Mouse (Mus musculus) kidney, postnatal 0 days (tissue): ENCODE results near the gene Dhx9. TPM values are rescaled to one million over a fixed set of nuclear protein-coding genes. Genes with fewer than 3 reads are reported as not detected.
"Not testable (repeated sequence)": the region's sequence is repeated elsewhere in the genome, so short reads cannot be mapped to it uniquely, and the experiment has no call there.

ENCODE experiments used
- ATAC-seq: fragments of 200-750 bp; cut with Nextera tagmentation; replicated peaks from 2 replicates; pipeline ENCODE4 v1.8.0; 2017; ENCODE audit warnings: low read depth, moderate number of reproducible peaks, moderate TSS enrichment, moderate library complexity; ENCODE audit not compliant: low FRiP score
- DNase-seq: peaks from one replicate; pipeline ENCODE4 v3.0.0-alpha.2; 2016; ENCODE audit warnings: low spot score
- H3K27ac ChIP-seq: fragments of 300-500 bp; sonication (generic); 2 replicates; pipeline ENCODE4 v1.5.1; 2014; ENCODE audit warnings: mild to moderate bottlenecking
- H3K27me3 ChIP-seq: fragments of 300-500 bp; sonication (generic); 2 replicates; pipeline ENCODE4 v1.6.1; 2014; ENCODE audit warnings: low read length, mixed read lengths; ENCODE audit not compliant: insufficient read depth
- H3K36me3 ChIP-seq: fragments of 300-500 bp; sonication (generic); 2 replicates; pipeline ENCODE4 v1.6.1; 2014; ENCODE audit warnings: low read length, mixed read lengths; ENCODE audit not compliant: insufficient read depth
- H3K4me1 ChIP-seq: fragments of 300-500 bp; sonication (generic); replicated peaks from 2 replicates; pipeline ENCODE4 v1.6.1; 2014; ENCODE audit warnings: antibody characterized with exemption, low read length, mixed read lengths; ENCODE audit not compliant: insufficient read depth
- H3K4me2 ChIP-seq: fragments of 300-500 bp; sonication (generic); 2 replicates; pipeline ENCODE4 v1.6.1; 2014; ENCODE audit warnings: mild to moderate bottlenecking, low read length, moderate library complexity, mixed read lengths
- H3K4me3 ChIP-seq: fragments of 300-500 bp; sonication (generic); replicated peaks from 2 replicates; pipeline ENCODE4 v1.5.1; 2014; ENCODE audit warnings: low read depth, low read length
- H3K9ac ChIP-seq: fragments of 300-500 bp; sonication (generic); 2 replicates; pipeline ENCODE4 v1.6.1; 2014; ENCODE audit warnings: low read depth, low read length
- H3K9me3 ChIP-seq: fragments of 300-500 bp; sonication (generic); replicated peaks from 2 replicates; pipeline ENCODE4 v1.6.1; 2016; ENCODE audit warnings: low read length, inconsistent platforms, mixed read lengths
- CTCF ChIP-seq: IDR thresholded peaks from 2 replicates; pipeline ENCODE4 v1.5.1; 2016; ENCODE audit warnings: antibody characterized with exemption, low read depth, mild to moderate bottlenecking, moderate library complexity
- WGBS: fragments of 180-500 bp; shearing (Covaris S2); extraction: QIAGEN DNeasy Blood & Tissue Kit; methylation state at CpG from one replicate; pipeline ENCODE4 v1.1.7; 2014; 5-methylcytosine and 5-hydroxymethylcytosine counted together
- polyA plus RNA-seq: library from polyadenylated mRNA; unstranded; fragments of >200 nt; fragmentation: Nextera tagmentation; extraction: Ambion mirVana; gene quantifications from 2 replicates; pipeline ENCODE4 v1.2.1, GENCODE M21; 2015

Dhx9 gene
- polyA plus RNA-seq, 1 experiment from 2014 or later: 26.0 TPM

- ATAC-seq (no peak), DNase-seq (no peak)
- Histone ChIP-seq H3K27ac (no peak overlapping the region), H3K4me2 (no peak overlapping the region), H3K4me3 (no peak overlapping the region), H3K36me3 (no peaks in the 10 kb centered on the region), H3K27me3 (no peaks in the 10 kb centered on the region), H3K4me1 (no peaks in the 10 kb centered on the region), H3K9ac (no peak overlapping the region), H3K9me3 (no peaks in the 10 kb centered on the region)
- no peak for TF ChIP-seq CTCF
- 86% methylated on average over 4 of the region's 4 CpGs for WGBS
Measured at GRCm38 (mm10) chr1:153414962-153415361, 72.5 kb downstream of the Dhx9 start.

DNA sequence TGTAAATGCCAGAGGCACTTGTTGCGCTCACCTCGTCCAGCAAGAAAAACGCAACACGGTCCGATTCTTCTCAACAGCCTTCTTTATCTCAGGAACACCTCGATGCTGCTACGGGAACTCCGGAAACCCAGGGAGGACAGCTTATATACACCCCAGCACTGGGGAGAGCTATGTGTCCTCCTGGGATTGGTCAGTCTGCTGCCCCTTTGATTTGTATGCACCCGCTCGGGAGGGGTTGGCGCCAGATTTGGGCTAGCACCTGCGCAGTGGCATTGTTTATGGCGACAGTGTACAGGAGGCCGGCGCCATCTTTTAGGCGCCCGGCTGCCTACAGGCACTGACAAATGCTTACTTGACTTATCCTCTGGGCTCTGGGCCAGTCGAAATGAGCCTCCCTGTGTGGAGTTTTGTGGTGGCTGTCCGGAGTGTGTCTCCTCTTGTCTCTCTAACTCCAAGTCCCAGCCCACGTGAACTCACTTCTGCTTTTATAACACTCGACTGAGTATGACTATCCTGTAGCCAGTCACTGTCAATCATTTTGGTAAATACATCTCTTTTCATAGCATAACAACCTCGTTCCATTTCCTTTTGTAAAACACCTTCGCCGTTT lies 73.2 kb downstream of the Dhx9 start:
- not testable (repeated sequence) for H3K4me1 ChIP-seq, H3K27ac ChIP-seq, H3K4me3 ChIP-seq, DNase-seq, H3K4me2 ChIP-seq, ATAC-seq, H3K9me3 ChIP-seq, H3K27me3 ChIP-seq, H3K36me3 ChIP-seq, H3K9ac ChIP-seq
- 88% methylated on average over 24 of the region's 24 CpGs for WGBS

GRCm38 (mm10) chr1:153413397-153414020 lies 74.0 kb downstream of the Dhx9 start:
- ATAC-seq, H3K9me3 ChIP-seq, H3K4me2 ChIP-seq, H3K27ac ChIP-seq, H3K36me3 ChIP-seq, H3K4me3 ChIP-seq, DNase-seq, H3K9ac ChIP-seq, H3K4me1 ChIP-seq, H3K27me3 ChIP-seq: not testable (repeated sequence)
- 81% methylated on average over 13 of the region's 13 CpGs for WGBS

GRCm38 (mm10) chr1:153412663-153413396 lies 74.6 kb downstream of the Dhx9 start:
- not testable (repeated sequence) for H3K4me2 ChIP-seq, H3K36me3 ChIP-seq, ATAC-seq, H3K9me3 ChIP-seq, H3K4me3 ChIP-seq, H3K9ac ChIP-seq, DNase-seq, H3K27me3 ChIP-seq, H3K27ac ChIP-seq, H3K4me1 ChIP-seq
- 89% methylated on average over 2 of the region's 4 CpGs for WGBS

DNA sequence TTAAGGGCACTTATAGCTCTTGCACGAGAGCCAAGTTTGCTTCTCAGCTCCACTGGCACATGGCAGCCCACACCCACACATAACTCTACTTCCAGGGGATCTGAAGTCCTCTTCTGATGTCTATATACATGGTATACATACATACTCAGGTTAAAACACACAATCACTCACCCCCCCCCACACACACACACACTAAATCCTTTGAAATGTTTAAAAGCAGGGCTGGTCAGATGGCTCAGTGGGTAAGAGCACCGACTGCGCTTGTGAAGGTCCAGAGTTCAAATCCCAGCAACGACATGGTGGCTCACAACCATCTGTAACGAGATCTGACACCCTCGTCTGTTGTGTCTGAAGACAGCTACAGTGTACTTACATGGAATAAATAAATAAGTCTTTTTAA lies 75.7 kb downstream of the Dhx9 start:
- 84% methylated on average over 6 of the region's 6 CpGs for WGBS
- no peaks in the 10 kb centered on the region for H3K4me1 ChIP-seq
- ATAC-seq (no peak), DNase-seq (no peak)
- no peaks in the 10 kb centered on the region for H3K9me3 ChIP-seq
- no peaks in the 10 kb centered on the region for H3K36me3 ChIP-seq
- no peak for TF ChIP-seq CTCF
- no peak overlapping the region for H3K27ac ChIP-seq
- H3K4me2 ChIP-seq: no peak overlapping the region
- H3K9ac ChIP-seq: no peak overlapping the region
- H3K27me3 ChIP-seq: no peaks in the 10 kb centered on the region
- H3K4me3 ChIP-seq: no peak overlapping the region

GRCm38 (mm10) chr1:153410915-153411314 lies 76.5 kb downstream of the Dhx9 start:
- not testable (repeated sequence) for DNase-seq, H3K27me3 ChIP-seq, ATAC-seq, H3K9ac ChIP-seq, H3K4me3 ChIP-seq, H3K27ac ChIP-seq, H3K4me2 ChIP-seq, H3K9me3 ChIP-seq, H3K36me3 ChIP-seq, H3K4me1 ChIP-seq
- WGBS: 82% methylated on average over 1 of the region's 4 CpGs

DNA sequence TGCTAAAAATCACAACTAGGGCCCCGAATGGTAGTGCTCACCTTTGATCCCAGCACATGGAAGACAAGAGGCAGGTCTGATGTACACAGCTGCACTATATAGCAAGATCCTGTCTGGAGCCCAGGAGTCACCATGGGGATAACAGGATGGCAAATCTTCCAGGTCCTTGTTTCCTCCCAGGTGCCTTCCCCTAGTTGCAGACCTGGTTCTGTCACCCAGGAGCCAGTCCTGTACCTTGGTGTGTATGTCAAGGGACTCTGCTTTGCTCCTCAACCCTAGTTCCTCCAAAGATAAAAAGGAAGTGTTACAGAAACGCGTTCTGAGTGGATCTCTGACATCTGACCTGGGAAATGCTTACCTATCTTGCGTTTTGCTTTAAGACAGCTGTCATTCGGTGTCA lies 79.2 kb downstream of the Dhx9 start:
- WGBS: 75% methylated on average over 5 of the region's 5 CpGs
- H3K4me2 ChIP-seq, H3K9me3 ChIP-seq, H3K4me3 ChIP-seq, H3K4me1 ChIP-seq, H3K36me3 ChIP-seq, ATAC-seq, DNase-seq, H3K27ac ChIP-seq, H3K9ac ChIP-seq, H3K27me3 ChIP-seq: not testable (repeated sequence)

- DNase-seq, H3K27ac ChIP-seq, H3K36me3 ChIP-seq, H3K9ac ChIP-seq, H3K4me3 ChIP-seq, H3K9me3 ChIP-seq, H3K4me1 ChIP-seq, ATAC-seq, H3K4me2 ChIP-seq, H3K27me3 ChIP-seq: not testable (repeated sequence)
- WGBS: 85% methylated on average over 11 of the region's 11 CpGs
Measured at GRCm38 (mm10) chr1:153407641-153408040, 79.8 kb downstream of the Dhx9 start.
